Mouse (Mus musculus) c-Kit-positive CD71-positive TER-119-positive erythroid progenitor cells, embryonic 14.5 days (primary cell): ENCODE results near the gene Psg19.
A peak's percentile ranks its signal among the peaks of the same experiment; 100 is the strongest.
"Not testable (repeated sequence)": the region's sequence is repeated elsewhere in the genome, so short reads cannot be mapped to it uniquely, and the experiment has no call there.

Source experiments
- DNase-seq: peaks from one replicate; pipeline ENCODE4 v3.0.0-alpha.2; 2013; ENCODE audit warnings: low spot score

The Psg19 gene

GRCm38 (mm10) chr7:18798420-18798819, at the start of gene Psg19:
Psg19 (minus strand) TSS chr7:18798520.
- no peak for DNase-seq

- DNase-seq, result no peak
Measured at GRCm38 (mm10) chr7:18844811-18845210, 46.5 kb upstream of the Psg19 start.

- no peak for DNase-seq
Measured at GRCm38 (mm10) chr7:18841174-18841567, 42.9 kb upstream of the Psg19 start.

- DNase-seq, result no peak
Measured at GRCm38 (mm10) chr7:18840386-18841173, 42.3 kb upstream of the Psg19 start.

- DNase-seq, result no peak
Measured at GRCm38 (mm10) chr7:18839865-18840264, 41.5 kb upstream of the Psg19 start, which contains the start of gene Mill2. Mill2 (plus strand) TSS chr7:18839966.

- DNase-seq, result no peak
Measured at GRCm38 (mm10) chr7:18832298-18832697, 34.0 kb upstream of the Psg19 start.

GRCm38 (mm10) chr7:18829545-18829944, 31.2 kb upstream of the Psg19 start:
- DNase-seq, result no peak

GRCm38 (mm10) chr7:18828592-18828991, 30.3 kb upstream of the Psg19 start:
- no peak for DNase-seq

GRCm38 (mm10) chr7:18827792-18828546, 29.6 kb upstream of the Psg19 start:
- DNase-seq, result no peak

- no peak for DNase-seq
Measured at GRCm38 (mm10) chr7:18821507-18821906, 23.2 kb upstream of the Psg19 start, which contains the start of gene Psg17. Psg17 (minus strand) TSS chr7:18821607.

- no peak for DNase-seq
Measured at GRCm38 (mm10) chr7:18818301-18818700, 20.0 kb upstream of the Psg19 start.

GRCm38 (mm10) chr7:18803526-18803925, 5.2 kb upstream of the Psg19 start:
- no peak for DNase-seq

- no peak for DNase-seq
Measured at GRCm38 (mm10) chr7:18799129-18799528, 809 bp upstream of the Psg19 start.

GRCm38 (mm10) chr7:18790671-18791070, 7.6 kb downstream of the Psg19 start:
- DNase-seq, result not testable (repeated sequence)

GRCm38 (mm10) chr7:18781301-18781700, 17.0 kb downstream of the Psg19 start:
- DNase-seq, result peak; percentile 6

- DNase-seq, result no peak
Measured at GRCm38 (mm10) chr7:18779337-18779781, 19.0 kb downstream of the Psg19 start.

GRCm38 (mm10) chr7:18762885-18763284, 35.4 kb downstream of the Psg19 start:
- not testable (repeated sequence) for DNase-seq

- not testable (repeated sequence) for DNase-seq
Measured at GRCm38 (mm10) chr7:18760152-18760551, 38.2 kb downstream of the Psg19 start.

- DNase-seq, result not testable (repeated sequence)
Measured at GRCm38 (mm10) chr7:18749896-18750477, 48.3 kb downstream of the Psg19 start.

- DNase-seq, result no peak
Measured at GRCm38 (mm10) chr7:18748994-18749895, 49.1 kb downstream of the Psg19 start.

GRCm38 (mm10) chr7:18747420-18747819, 50.9 kb downstream of the Psg19 start:
- DNase-seq, result not testable (repeated sequence)
